Mouse (Mus musculus) limb, embryonic 14.5 days (tissue): ENCODE results near the gene Tmem123. TPM values are rescaled to one million over a fixed set of nuclear protein-coding genes. Genes with fewer than 3 reads are reported as not detected.

Experiments
- ATAC-seq: fragments of 200-750 bp; cut with Nextera tagmentation; 2 replicates; pipeline ENCODE4 v1.8.0; 2017; ENCODE audit warnings: low read depth, moderate number of reproducible peaks, moderate TSS enrichment; ENCODE audit not compliant: low FRiP score
- DNase-seq: peaks from one replicate; pipeline ENCODE4 v3.0.0-alpha.2; 2015; ENCODE audit warnings: low spot score
- H3K27ac ChIP-seq: fragments of 300-500 bp; sonication (generic); replicated peaks from 2 replicates; pipeline ENCODE4 v1.5.1; 2014; ENCODE audit warnings: low read depth, mild to moderate bottlenecking, low read length, moderate library complexity, mixed read lengths
- H3K27me3 ChIP-seq: fragments of 300-500 bp; sonication (generic); 2 replicates; pipeline ENCODE4 v1.6.1; 2014; ENCODE audit warnings: low read length, mixed read lengths; ENCODE audit not compliant: control insufficient read depth, insufficient read depth
- H3K36me3 ChIP-seq: fragments of 300-500 bp; sonication (generic); 2 replicates; pipeline ENCODE4 v1.6.1; 2014; ENCODE audit warnings: mild to moderate bottlenecking, low read length, moderate library complexity, mixed read lengths; ENCODE audit not compliant: control insufficient read depth, insufficient read depth
- H3K4me1 ChIP-seq: fragments of 300-500 bp; sonication (generic); 2 replicates; pipeline ENCODE4 v1.6.1; 2014; ENCODE audit warnings: antibody characterized with exemption, low read length, mixed read lengths; ENCODE audit not compliant: control insufficient read depth, insufficient read depth
- H3K4me2 ChIP-seq: fragments of 300-500 bp; sonication (generic); replicated peaks from 2 replicates; pipeline ENCODE4 v1.6.1; 2014; ENCODE audit warnings: low read depth, mild to moderate bottlenecking, low read length, moderate library complexity; ENCODE audit not compliant: severe bottlenecking
- H3K4me3 ChIP-seq: fragments of 300-500 bp; sonication (generic); replicated peaks from 2 replicates; pipeline ENCODE4 v1.5.1; 2014; ENCODE audit warnings: low read length
- H3K9ac ChIP-seq: fragments of 300-500 bp; sonication (generic); 2 replicates; pipeline ENCODE4 v1.6.1; 2014; ENCODE audit warnings: mild to moderate bottlenecking, low read depth, low read length, moderate library complexity; ENCODE audit not compliant: severe bottlenecking
- H3K9me3 ChIP-seq: fragments of 300-500 bp; sonication (generic); 2 replicates; pipeline ENCODE4 v1.6.1; 2016; ENCODE audit warnings: low read length; ENCODE audit not compliant: control insufficient read depth
- POLR2A ChIP-seq: fragments of 200-500 bp; IDR thresholded peaks from 2 replicates; pipeline ENCODE4 v1.8.0; 2012; ENCODE audit warnings: inconsistent platforms, mild to moderate bottlenecking, moderate library complexity, borderline replicate concordance; ENCODE audit not compliant: insufficient read depth, insufficient read length; ENCODE audit errors: extremely low read depth
- WGBS: fragments of 180-500 bp; shearing (Covaris S2); extraction: QIAGEN DNeasy Blood & Tissue Kit; methylation state at CpG from one replicate; pipeline ENCODE4 v1.1.7; 2014; 5-methylcytosine and 5-hydroxymethylcytosine counted together
- polyA plus RNA-seq, 2 experiments: library from polyadenylated mRNA; depleted of rRNA in 1 of 2; stranded (reverse) in 1 of 2; unstranded in 1 of 2; fragments of >200 nt; fragmentation: Nextera tagmentation in 1 of 2; extraction: Ambion mirVana in 1 of 2; gene quantifications; 2 replicates each; pipeline versions ENCODE4 v1.2.1 to v1.2.3; 2012 to 2014

The Tmem123 gene
- polyA plus RNA-seq, 2 experiments = 68.8 to 133 TPM

DNA sequence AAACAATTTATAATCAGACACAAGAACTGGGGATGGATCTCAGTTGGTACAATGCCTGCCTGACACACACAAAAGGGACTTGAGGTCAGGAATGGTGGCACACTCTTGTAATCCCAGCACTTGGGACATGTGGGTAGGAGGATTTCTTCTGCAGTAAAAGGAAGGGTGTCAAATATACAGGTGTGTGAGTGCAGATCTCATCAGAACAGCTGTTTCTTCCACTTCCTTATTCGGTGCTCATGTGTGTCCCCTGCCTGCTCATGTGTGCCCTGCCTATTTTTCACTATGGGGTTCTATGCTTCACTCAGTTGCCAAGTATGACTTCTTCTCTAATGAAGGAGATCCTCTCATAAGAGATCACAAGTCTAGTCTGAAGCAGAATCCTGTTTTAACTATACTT, 21.1 kb upstream of the Tmem123 start:
- ATAC-seq (no peak), DNase-seq (no peak)
- Histone ChIP-seq H3K9ac (no peak overlapping the region), H3K9me3 (no peaks in the 10 kb centered on the region), H3K4me2 (no peak overlapping the region), H3K27me3 (no peaks in the 10 kb centered on the region), H3K4me3 (no peak overlapping the region), H3K4me1 (no peaks in the 10 kb centered on the region), H3K36me3 (no peaks in the 10 kb centered on the region), H3K27ac (no peak overlapping the region)
- no peak for TF ChIP-seq POLR2A
- WGBS = 81% methylated on average over 1 of the region's 1 CpGs

DNA sequence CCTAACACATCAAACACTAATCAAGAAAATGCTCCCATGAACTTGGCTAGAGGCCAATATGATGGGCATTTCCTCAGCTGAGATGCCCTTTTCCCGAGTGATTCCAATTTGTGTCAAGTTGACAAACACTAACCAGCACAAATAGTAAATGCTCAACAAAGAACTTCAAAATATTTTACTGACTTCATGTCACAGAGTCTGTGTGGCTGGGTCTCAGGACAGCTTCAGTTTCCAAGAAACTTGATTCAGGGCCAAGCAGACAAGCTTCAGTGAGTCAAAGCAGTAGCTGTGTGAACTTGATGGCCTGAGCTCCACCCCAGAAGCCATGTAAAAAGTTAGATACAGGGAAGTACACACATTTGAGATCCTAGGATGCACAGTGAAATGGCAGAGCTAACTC, 19.7 kb upstream of the Tmem123 start:
- Histone ChIP-seq H3K4me2 (no peak overlapping the region), H3K4me3 (no peak overlapping the region), H3K4me1 (no peaks in the 10 kb centered on the region), H3K9ac (no peak overlapping the region), H3K27me3 (no peaks in the 10 kb centered on the region), H3K36me3 (no peaks in the 10 kb centered on the region), H3K9me3 (no peaks in the 10 kb centered on the region), H3K27ac (no peak overlapping the region)
- no peak for TF ChIP-seq POLR2A
- WGBS = 61% methylated on average over 1 of the region's 1 CpGs
- ATAC-seq = no peak
- no peak for DNase-seq

DNA sequence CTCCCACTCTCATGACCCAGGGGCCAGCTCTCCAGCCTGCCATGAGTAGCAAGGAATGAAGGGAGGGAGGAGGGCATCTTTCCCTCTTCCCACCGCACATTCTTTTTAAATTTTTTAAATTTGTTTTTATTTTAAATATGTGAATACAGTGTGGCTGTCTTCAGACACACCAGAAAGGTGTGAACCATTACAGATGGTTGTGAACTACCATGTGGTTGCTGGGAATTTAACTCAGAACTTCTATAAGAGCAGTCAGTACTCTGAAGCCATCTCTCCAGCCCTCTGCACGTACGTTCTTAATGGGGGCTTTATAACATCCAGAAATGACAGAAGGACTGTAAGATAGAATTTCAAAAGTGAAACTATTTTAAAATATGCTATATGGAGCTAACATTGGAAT, 15.0 kb upstream of the Tmem123 start:
- H3K4me2 ChIP-seq = no peak overlapping the region
- no peak overlapping the region for H3K27ac ChIP-seq
- no peak overlapping the region for H3K9ac ChIP-seq
- TF ChIP-seq POLR2A = no peak
- no peaks in the 10 kb centered on the region for H3K36me3 ChIP-seq
- H3K27me3 ChIP-seq = no peaks in the 10 kb centered on the region
- H3K4me3 ChIP-seq = no peak overlapping the region
- no peaks in the 10 kb centered on the region for H3K9me3 ChIP-seq
- no peak for DNase-seq
- WGBS = 66% methylated on average over 3 of the region's 3 CpGs
- no peak for ATAC-seq
- H3K4me1 ChIP-seq = no peaks in the 10 kb centered on the region

DNA sequence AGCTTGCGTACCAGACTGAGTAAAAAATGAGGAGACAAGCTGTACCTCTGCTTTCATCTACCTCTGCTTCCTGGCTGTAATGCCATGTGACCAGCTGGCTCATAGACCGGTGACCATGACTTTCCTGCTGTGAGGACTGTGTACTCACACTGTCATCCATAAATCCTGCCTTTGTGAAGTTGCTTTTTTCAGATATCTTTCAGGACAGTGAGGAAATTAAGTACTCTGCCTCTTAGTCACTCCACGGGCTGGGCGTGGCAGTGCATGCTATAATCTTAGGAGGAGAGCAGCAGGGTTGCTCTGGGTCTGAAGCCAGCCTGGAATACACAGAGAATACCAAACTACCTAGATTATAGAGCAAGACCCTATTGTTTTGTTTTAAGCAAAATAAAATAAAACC, 14.3 kb upstream of the Tmem123 start:
- Histone ChIP-seq H3K4me1 (no peaks in the 10 kb centered on the region), H3K36me3 (no peaks in the 10 kb centered on the region), H3K27ac (no peak overlapping the region), H3K27me3 (no peaks in the 10 kb centered on the region), H3K9me3 (no peaks in the 10 kb centered on the region), H3K9ac (no peak overlapping the region), H3K4me3 (no peak overlapping the region), H3K4me2 (no peak overlapping the region)
- DNase-seq (no peak), ATAC-seq (no peak)
- WGBS = 67% methylated on average over 4 of the region's 4 CpGs
- no peak for TF ChIP-seq POLR2A

DNA sequence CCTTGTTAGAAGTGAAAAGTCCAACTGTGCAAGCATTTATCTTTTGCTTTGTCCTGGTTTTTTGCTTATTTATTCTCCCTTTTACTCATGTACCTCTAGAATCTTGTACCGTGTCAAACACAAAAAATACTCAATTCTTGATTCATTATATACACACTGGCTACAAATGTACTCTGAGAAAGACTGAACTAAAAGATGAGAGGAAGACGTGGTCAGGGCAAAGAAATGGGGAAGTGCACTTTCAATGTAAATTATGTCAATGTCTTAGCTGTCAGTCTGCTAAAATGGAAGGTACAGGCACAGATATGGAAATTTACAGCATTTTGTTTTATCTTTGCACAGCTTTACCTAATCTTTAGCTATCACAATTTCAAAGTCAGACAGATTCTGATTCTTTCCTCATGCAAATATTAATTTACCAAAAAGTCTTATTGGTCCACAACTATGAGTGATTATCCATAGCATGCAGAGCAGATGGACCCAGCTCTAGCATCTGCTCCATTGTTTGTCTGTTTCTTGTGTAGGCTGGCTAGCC, 7.9 kb upstream of the Tmem123 start:
- Histone ChIP-seq H3K4me1 (no peaks in the 10 kb centered on the region), H3K36me3 (no peaks in the 10 kb centered on the region), H3K27me3 (no peaks in the 10 kb centered on the region), H3K9ac (no peak overlapping the region), H3K4me3 (no peak overlapping the region), H3K9me3 (0 out of 2 replicates have a peak, but pooled peaks cover 3% of the 10 kb centered on the region), H3K4me2 (no peak overlapping the region), H3K27ac (no peak overlapping the region)
- ATAC-seq (no peak), DNase-seq (no peak)
- 82% methylated on average over 2 of the region's 2 CpGs for WGBS
- TF ChIP-seq POLR2A = no peak
